Mouse (Mus musculus) lung, adult 2 months (tissue): Measurements from ENCODE around the gene Cbs.

Experiments
- CTCF ChIP-seq: fragments of 200-500 bp; IDR thresholded peaks from 2 replicates; pipeline ENCODE4 v1.5.1; 2011; ENCODE audit warnings: mild to moderate bottlenecking, low read length, control low read depth; ENCODE audit not compliant: insufficient read depth
- POLR2A ChIP-seq: fragments of 200-500 bp; IDR thresholded peaks from 2 replicates; pipeline ENCODE4 v1.6.1; 2011; ENCODE audit warnings: low read depth, mild to moderate bottlenecking, control low read depth, low read length, borderline replicate concordance; ENCODE audit errors: extremely low read depth

- TF ChIP-seq CTCF (no peak), POLR2A (no peak)
Measured at GRCm38 (mm10) chr17:31576394-31577175, 60.5 kb downstream of the Cbs start.
